Mouse (Mus musculus) stomach, postnatal 0 days (tissue): ENCODE data around the gene 1700020A23Rik.

Experiments
- CTCF ChIP-seq: IDR thresholded peaks from 2 replicates; pipeline ENCODE4 v1.5.1; 2016; ENCODE audit warnings: antibody characterized with exemption, low read depth, mild to moderate bottlenecking, moderate library complexity
- EP300 ChIP-seq: optimal IDR thresholded peaks from 2 replicates; pipeline ENCODE3; 2016; ENCODE audit warnings: antibody characterized with exemption

- TF ChIP-seq EP300: no peak
- TF ChIP-seq CTCF: no peak
Measured at GRCm38 (mm10) chr2:130450434-130450796, 45.4 kb downstream of the 1700020A23Rik start.
